Mouse (Mus musculus) forebrain, embryonic 13.5 days (tissue): Measurements from ENCODE around the gene Olfr850. TPM values are rescaled to one million over a fixed set of nuclear protein-coding genes. Genes with fewer than 3 reads are reported as not detected.

Source experiments
- ATAC-seq: fragments of 200-750 bp; cut with Nextera tagmentation; 2 replicates; pipeline ENCODE4 v1.8.0; 2017
- H3K27ac ChIP-seq: fragments of 300-500 bp; sonication (generic); 2 replicates; pipeline ENCODE4 v1.5.1; 2015; ENCODE audit warnings: inconsistent platforms, mild to moderate bottlenecking, moderate library complexity
- H3K27me3 ChIP-seq: fragments of 300-500 bp; sonication (generic); 2 replicates; pipeline ENCODE4 v1.6.1; 2015; ENCODE audit warnings: mild to moderate bottlenecking, inconsistent platforms
- H3K36me3 ChIP-seq: fragments of 300-500 bp; sonication (generic); 2 replicates; pipeline ENCODE4 v1.6.1; 2015; ENCODE audit warnings: mild to moderate bottlenecking, inconsistent platforms; ENCODE audit not compliant: poor library complexity, severe bottlenecking
- H3K4me1 ChIP-seq: fragments of 300-500 bp; sonication (generic); 2 replicates; pipeline ENCODE4 v1.6.1; 2015; ENCODE audit warnings: inconsistent platforms
- H3K4me2 ChIP-seq: fragments of 300-500 bp; sonication (generic); 2 replicates; pipeline ENCODE4 v1.6.1; 2015; ENCODE audit warnings: inconsistent platforms, mild to moderate bottlenecking, moderate library complexity
- H3K4me3 ChIP-seq: fragments of 300-500 bp; sonication (generic); 2 replicates; pipeline ENCODE4 v1.5.1; 2015; ENCODE audit warnings: mild to moderate bottlenecking, inconsistent platforms
- H3K9ac ChIP-seq: fragments of 300-500 bp; sonication (generic); 2 replicates; pipeline ENCODE4 v1.6.1; 2015; ENCODE audit warnings: mild to moderate bottlenecking, inconsistent platforms
- H3K9me3 ChIP-seq: fragments of 300-500 bp; sonication (generic); replicated peaks from 2 replicates; pipeline ENCODE4 v1.6.1; 2016; ENCODE audit warnings: inconsistent platforms
- WGBS: fragments of 180-500 bp; shearing (Covaris S2); methylation state at CpG from one replicate; pipeline ENCODE4 v1.1.7; 2015; 5-methylcytosine and 5-hydroxymethylcytosine counted together
- polyA plus RNA-seq: library from polyadenylated mRNA; unstranded; fragments of >200 nt; fragmentation: Nextera tagmentation; extraction: Ambion mirVana; gene quantifications from 2 replicates; pipeline ENCODE4 v1.2.1, GENCODE M21; 2015

Gene Olfr850
- polyA plus RNA-seq: not detected in 2 replicates

DNA sequence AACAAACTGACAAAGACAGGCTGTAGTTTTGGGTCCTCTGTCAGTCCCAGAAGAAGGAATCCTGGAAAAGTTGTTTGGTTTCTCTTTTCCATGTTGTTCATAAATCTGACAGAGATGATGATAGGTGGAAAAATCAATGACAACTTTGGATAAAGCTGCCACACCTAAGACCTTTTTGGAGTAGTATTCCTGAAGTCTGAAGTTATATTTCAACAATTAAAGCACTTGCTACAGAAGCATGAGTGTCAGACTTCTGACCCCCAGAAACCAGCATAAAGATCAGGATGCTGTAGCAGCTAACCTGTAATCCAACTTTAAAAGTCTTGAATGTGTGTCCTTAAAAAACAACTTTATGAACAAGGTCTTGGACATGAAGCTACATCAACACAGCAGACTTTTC lies at the start of gene Olfr850:
TSS of gene Olfr850 (minus strand) at position 101 of the 400 bp plus-strand sequence.
- peaks cover 11% of the 10 kb centered on the region; the same call in 1 of the 2 replicates for H3K9me3 ChIP-seq
- H3K27ac ChIP-seq: no peak within 1 kb of the TSS
- H3K4me1 ChIP-seq: no peaks in the 10 kb centered on the region
- H3K27me3 ChIP-seq: no peaks in the 10 kb centered on the region
- no peak within 1 kb of the TSS for H3K9ac ChIP-seq
- H3K4me3 ChIP-seq: no peak within 1 kb of the TSS
- no peak within 1 kb of the TSS for H3K4me2 ChIP-seq
- no peak for ATAC-seq
- H3K36me3 ChIP-seq: no peaks in the 10 kb centered on the region

DNA sequence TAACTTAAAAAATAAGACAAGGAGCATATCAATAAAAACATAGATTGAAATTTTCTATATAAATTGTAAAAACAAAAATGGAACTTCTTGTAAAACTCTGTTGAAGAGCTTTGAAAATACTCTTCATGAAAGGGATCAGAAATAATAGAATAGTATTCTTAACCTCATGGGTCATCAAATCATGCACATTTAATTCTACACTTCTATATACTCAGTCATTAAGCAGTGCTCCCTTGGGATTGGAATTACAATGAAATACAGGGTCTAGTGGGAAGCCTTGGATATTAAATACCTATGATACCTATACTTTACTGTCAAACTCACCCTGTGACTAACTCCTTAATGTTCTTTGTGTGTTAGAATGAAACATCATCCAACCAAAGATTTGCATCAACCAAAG lies 14.9 kb upstream of the Olfr850 start, which contains the start of gene Olfr851:
TSS of gene Olfr851 (plus strand) at position 301 of the 400 bp plus-strand sequence.
- ATAC-seq: no peak

DNA sequence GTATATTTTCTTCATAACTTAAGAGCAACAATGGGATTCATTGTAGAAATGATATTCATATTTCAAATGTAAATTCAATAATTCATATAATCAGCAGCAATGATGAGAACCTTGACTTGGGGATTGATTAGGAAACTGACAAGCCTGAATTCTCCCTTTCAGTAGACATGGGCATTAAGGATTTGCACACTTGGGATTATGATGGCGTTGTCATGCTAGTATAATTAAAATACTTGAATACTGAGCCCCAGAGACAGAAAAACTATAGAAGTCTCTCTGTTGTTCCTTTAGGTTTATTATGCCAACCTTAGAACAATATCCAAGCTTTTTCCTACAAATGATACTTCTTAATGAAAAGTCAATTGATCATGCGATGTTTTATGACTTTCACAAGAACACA lies 38.1 kb downstream of the Olfr850 start, which contains the start of gene Olfr849:
TSS of gene Olfr849 (plus strand) at position 301 of the 400 bp plus-strand sequence.
- Histone ChIP-seq H3K4me1 (no peaks in the 10 kb centered on the region), H3K9me3 (peaks cover 44% of the 10 kb centered on the region), H3K9ac (no peak within 1 kb of the TSS), H3K4me3 (no peak within 1 kb of the TSS), H3K27ac (no peak within 1 kb of the TSS), H3K4me2 (no peak within 1 kb of the TSS), H3K27me3 (no peaks in the 10 kb centered on the region), H3K36me3 (no peaks in the 10 kb centered on the region)
- ATAC-seq: no peak
- WGBS: 81% methylated on average over 2 of the region's 2 CpGs

More for the DNA sequence above, 14.9 kb upstream of the Olfr850 start, which contains the start of gene Olfr851:
- Histone ChIP-seq H3K4me3 (no peak within 1 kb of the TSS), H3K4me2 (no peak within 1 kb of the TSS), H3K27ac (no peak within 1 kb of the TSS), H3K4me1 (no peaks in the 10 kb centered on the region), H3K36me3 (no peaks in the 10 kb centered on the region), H3K9me3 (peaks cover 20% of the 10 kb centered on the region), H3K27me3 (no peaks in the 10 kb centered on the region), H3K9ac (no peak within 1 kb of the TSS)

Other genes with a start within 250 kb of the Olfr850 start
- gene Olfr843, start 226.3 kb downstream of the Olfr850 start, polyA plus RNA-seq: not detected in 2 replicates
- gene Olfr844, start 161.9 kb downstream of the Olfr850 start, polyA plus RNA-seq: not detected in 2 replicates
- not detected in 2 replicates for gene Olfr845, start 141.8 kb downstream of the Olfr850 start, polyA plus RNA-seq
- not detected in 2 replicates for gene Olfr846, start 114.2 kb downstream of the Olfr850 start, polyA plus RNA-seq
- not detected in 2 replicates for gene Olfr847, start 99.6 kb downstream of the Olfr850 start, polyA plus RNA-seq
- gene Olfr849, start 38.0 kb downstream of the Olfr850 start, polyA plus RNA-seq: not detected in 2 replicates
- not detected in 2 replicates for gene Olfr851, start 15.0 kb upstream of the Olfr850 start, polyA plus RNA-seq
- gene Olfr853, start 62.8 kb upstream of the Olfr850 start, polyA plus RNA-seq: not detected in 2 replicates
- not detected in 2 replicates for gene Olfr854, start 89.1 kb upstream of the Olfr850 start, polyA plus RNA-seq
- gene Olfr855, start 104.4 kb upstream of the Olfr850 start, polyA plus RNA-seq: not detected in 2 replicates
- 44.4 and 44.8 TPM in 2 replicates for gene Zfp317, start 143.9 kb upstream of the Olfr850 start, polyA plus RNA-seq
- gene Olfr857, start 231.2 kb upstream of the Olfr850 start, polyA plus RNA-seq: not detected in 2 replicates